ENCODE assay signal across 13 mouse cellular contexts in genomic region chr19:47387395-47387794, GRCm38 (mm10).
A peak's percentile ranks its signal among the peaks of the same experiment; 100 is the strongest.
DNase-seq lines count a peak whose midpoint lies in the region; ATAC-seq and TF ChIP-seq lines count a peak whose summit lies in the region.
"Had no signal": no experiment of that assay in that cellular context is flagged by ENCODE, and none has a peak within 500 bp of the region (broad histone marks: within the 10 kb centered on the region; RNA-seq: fewer than 3 reads in every experiment).

No protein-coding gene starts in this region.

- no peaks in the 10 kb centered on the region for H3K36me3 ChIP-seq in midbrain, embryonic 10.5 days
- H3K36me3 ChIP-seq in midbrain, embryonic 13.5 days: no peaks in the 10 kb centered on the region
- H3K36me3 ChIP-seq in heart, embryonic 15.5 days: no peaks in the 10 kb centered on the region
- H3K36me3 ChIP-seq in liver, embryonic 13.5 days: peaks cover 4% of the 10 kb centered on the region; the same call in 1 of the 2 replicates
- H3K36me3 ChIP-seq in stomach, postnatal 0 days (ENCODE audit: control insufficient read depth, insufficient read depth, low read length): no peaks in the 10 kb centered on the region
- no peaks in the 10 kb centered on the region for H3K36me3 ChIP-seq in forebrain, embryonic 16.5 days (ENCODE audit: control insufficient read depth, insufficient read depth)
- H3K36me3 ChIP-seq: forebrain, embryonic 15.5 days; G1E had no signal

- ATAC-seq in midbrain, embryonic 13.5 days: no peak
- peak; percentile 47; the same call in 1 of the 2 replicates for ATAC-seq in heart, embryonic 15.5 days (replicated peaks; ENCODE audit: insufficient number of reproducible peaks, insufficient read depth, low FRiP score, low read depth)
- ATAC-seq in liver, embryonic 13.5 days (ENCODE audit: low read depth): no peak
- no peak for ATAC-seq in stomach, postnatal 0 days (ENCODE audit: low FRiP score, low TSS enrichment)
- no peak for ATAC-seq in forebrain, embryonic 16.5 days
- ATAC-seq: forebrain, embryonic 15.5 days; hindbrain, postnatal 0 days had no signal

- 67% methylated on average over 6 of the region's 6 CpGs for WGBS in midbrain, embryonic 10.5 days
- WGBS in midbrain, embryonic 13.5 days: 76% methylated on average over 6 of the region's 6 CpGs
- whole genome bisulfite sequencing in heart, embryonic 15.5 days: 20% methylated on average over 6 of the region's 6 CpGs
- 52% methylated on average over 6 of the region's 6 CpGs for WGBS in liver, embryonic 13.5 days (ENCODE audit: insufficient replicate concordance)
- WGBS in stomach, postnatal 0 days: 30% methylated on average over 6 of the region's 6 CpGs
- 63% methylated on average over 6 of the region's 6 CpGs for WGBS in forebrain, embryonic 16.5 days

- H3K27ac ChIP-seq in midbrain, embryonic 10.5 days (replicated peaks): peak overlapping the region; percentile 55
- no peak overlapping the region for H3K27ac ChIP-seq in midbrain, embryonic 13.5 days
- H3K27ac ChIP-seq in heart, embryonic 15.5 days: peak overlapping the region; percentile 85
- peak overlapping the region; percentile 58 for H3K27ac ChIP-seq in liver, embryonic 13.5 days
- H3K27ac ChIP-seq in stomach, postnatal 0 days (replicated peaks): peak overlapping the region; percentile 67
- H3K27ac ChIP-seq in forebrain, embryonic 16.5 days (ENCODE audit: low read length): no peak overlapping the region; the same call in 1 of the 2 replicates
- H3K27ac ChIP-seq: forebrain, embryonic 15.5 days; hindbrain, postnatal 0 days had no signal

- no peak for TF ChIP-seq EP300 in stomach, postnatal 0 days (optimal IDR thresholded peaks at IDR 0.05)

- DNase-seq in midbrain, embryonic 10.5 days (ENCODE audit: low spot score): no peak
- DNase-seq in liver, embryonic 13.5 days: no peak
- DNase-seq in stomach, postnatal 0 days (ENCODE audit: low spot score): no peak
- DNase-seq in left cerebral cortex, postnatal 36 days (ENCODE audit: low spot score in 2 of 2): no peak
- DNase-seq: adrenal gland, postnatal 14 days; cerebellum, postnatal 10 days; right cerebral cortex, postnatal 25 days had no signal

- no peak for TF ChIP-seq CTCF in stomach, postnatal 0 days (IDR thresholded peaks at IDR 0.05; ENCODE audit: low read depth)

- H3K9me3 ChIP-seq in midbrain, embryonic 10.5 days (replicated peaks): no peaks in the 10 kb centered on the region
- H3K9me3 ChIP-seq in midbrain, embryonic 13.5 days: no peaks in the 10 kb centered on the region
- no peaks in the 10 kb centered on the region for H3K9me3 ChIP-seq in heart, embryonic 15.5 days (replicated peaks)
- no peaks in the 10 kb centered on the region for H3K9me3 ChIP-seq in liver, embryonic 13.5 days (replicated peaks)
- no peaks in the 10 kb centered on the region for H3K9me3 ChIP-seq in stomach, postnatal 0 days (ENCODE audit: control insufficient read depth, low read length)
- H3K9me3 ChIP-seq in forebrain, embryonic 16.5 days (ENCODE audit: control insufficient read depth, low read length): no peaks in the 10 kb centered on the region
- H3K9me3 ChIP-seq: forebrain, embryonic 15.5 days; G1E had no signal

- no peaks in the 10 kb centered on the region for H3K27me3 ChIP-seq in midbrain, embryonic 10.5 days (ENCODE audit: low read depth, poor library complexity, severe bottlenecking)
- H3K27me3 ChIP-seq in midbrain, embryonic 13.5 days: no peaks in the 10 kb centered on the region
- no peaks in the 10 kb centered on the region for H3K27me3 ChIP-seq in heart, embryonic 15.5 days
- no peaks in the 10 kb centered on the region for H3K27me3 ChIP-seq in liver, embryonic 13.5 days
- H3K27me3 ChIP-seq in stomach, postnatal 0 days (ENCODE audit: control insufficient read depth, insufficient read depth, low read length): no peaks in the 10 kb centered on the region
- H3K27me3 ChIP-seq in forebrain, embryonic 16.5 days (replicated peaks; ENCODE audit: control insufficient read depth, insufficient read depth, low read length): no peaks in the 10 kb centered on the region
- H3K27me3 ChIP-seq: forebrain, embryonic 15.5 days had no signal

- intact Hi-C loops in left cerebral cortex, postnatal 36 days (cut with DNase I): no loop called here

- H3K4me1 ChIP-seq in midbrain, embryonic 10.5 days: peaks cover 7% of the 10 kb centered on the region; the same call in 1 of the 2 replicates
- no peaks in the 10 kb centered on the region for H3K4me1 ChIP-seq in midbrain, embryonic 13.5 days (replicated peaks)
- H3K4me1 ChIP-seq in heart, embryonic 15.5 days (replicated peaks): peaks cover 40% of the 10 kb centered on the region
- peaks cover 77% of the 10 kb centered on the region for H3K4me1 ChIP-seq in liver, embryonic 13.5 days (replicated peaks)
- H3K4me1 ChIP-seq in stomach, postnatal 0 days (replicated peaks; ENCODE audit: control insufficient read depth, insufficient read depth): no peaks in the 10 kb centered on the region
- no peaks in the 10 kb centered on the region for H3K4me1 ChIP-seq in forebrain, embryonic 16.5 days (replicated peaks; ENCODE audit: control insufficient read depth, insufficient read depth, low read length)
- H3K4me1 ChIP-seq: forebrain, embryonic 15.5 days had no signal

- no peak overlapping the region for H3K9ac ChIP-seq in midbrain, embryonic 13.5 days (replicated peaks)
- peak overlapping the region; percentile 28; the same call in 1 of the 2 replicates for H3K9ac ChIP-seq in heart, embryonic 15.5 days
- H3K9ac ChIP-seq in liver, embryonic 13.5 days: peak overlapping the region; percentile 49; the same call in 1 of the 2 replicates
- H3K9ac ChIP-seq in stomach, postnatal 0 days (ENCODE audit: low read length): no peak overlapping the region
- H3K9ac ChIP-seq in forebrain, embryonic 16.5 days (replicated peaks; ENCODE audit: low read depth, low read length): no peak overlapping the region
- H3K9ac ChIP-seq: forebrain, embryonic 15.5 days had no signal

- no peak overlapping the region for H3K4me2 ChIP-seq in midbrain, embryonic 13.5 days (replicated peaks)
- H3K4me2 ChIP-seq in heart, embryonic 15.5 days: peak overlapping the region; percentile 6; the same call in 1 of the 2 replicates
- H3K4me2 ChIP-seq in liver, embryonic 13.5 days: no peak overlapping the region
- H3K4me2 ChIP-seq in stomach, postnatal 0 days (replicated peaks; ENCODE audit: low read depth): no peak overlapping the region
- H3K4me2 ChIP-seq in forebrain, embryonic 16.5 days (ENCODE audit: low read length): no peak overlapping the region
- H3K4me2 ChIP-seq: forebrain, embryonic 15.5 days had no signal

- no peak overlapping the region for H3K4me3 ChIP-seq in midbrain, embryonic 10.5 days
- no peak overlapping the region for H3K4me3 ChIP-seq in midbrain, embryonic 13.5 days (replicated peaks)
- no peak overlapping the region for H3K4me3 ChIP-seq in heart, embryonic 15.5 days
- no peak overlapping the region for H3K4me3 ChIP-seq in liver, embryonic 13.5 days (replicated peaks)
- H3K4me3 ChIP-seq in stomach, postnatal 0 days (ENCODE audit: low read depth, low read length): no peak overlapping the region
- no peak overlapping the region for H3K4me3 ChIP-seq in forebrain, embryonic 16.5 days (replicated peaks; ENCODE audit: low read length)
- H3K4me3 ChIP-seq: forebrain, embryonic 15.5 days had no signal

Comparison
In these comparisons a context has a peak if more than half of its experiments do, and no peak if none do; other contexts are left out.
1. H3K27ac ChIP-seq: peak in midbrain, embryonic 10.5 days (single experiment), heart, embryonic 15.5 days (single experiment), liver, embryonic 13.5 days (single experiment) and stomach, postnatal 0 days (single experiment); none in midbrain, embryonic 13.5 days (single experiment) and forebrain, embryonic 16.5 days (single experiment).
2. H3K9ac ChIP-seq: peak in heart, embryonic 15.5 days (single experiment) and liver, embryonic 13.5 days (single experiment); none in midbrain, embryonic 13.5 days (single experiment), stomach, postnatal 0 days (single experiment) and forebrain, embryonic 16.5 days (single experiment).